Mouse (Mus musculus): ENCODE data around the gene Tshz2.

The Tshz2 gene

DNA sequence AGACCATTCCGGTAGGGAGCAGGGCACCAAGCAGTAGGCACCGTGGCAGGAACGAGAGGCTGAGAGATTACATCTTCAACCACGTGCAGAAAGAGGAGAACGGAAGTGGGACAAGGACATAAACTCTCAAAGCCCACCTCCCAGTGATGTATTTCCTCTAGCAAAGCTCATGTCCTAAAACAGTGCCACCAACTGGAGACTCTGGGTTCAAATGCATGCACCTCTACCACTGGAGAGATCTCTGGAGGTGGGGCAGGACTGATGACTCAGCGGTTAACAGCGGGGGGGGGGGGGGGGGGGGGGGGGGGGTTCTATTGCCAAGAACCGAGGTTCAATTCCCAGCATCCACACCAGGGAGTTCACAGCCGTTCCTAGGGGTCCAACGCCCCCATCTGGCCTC is 410.5 kb downstream of the Tshz2 start:
- no peak for DNase-seq (ENCODE audit: low read depth, low spot score)

DNA sequence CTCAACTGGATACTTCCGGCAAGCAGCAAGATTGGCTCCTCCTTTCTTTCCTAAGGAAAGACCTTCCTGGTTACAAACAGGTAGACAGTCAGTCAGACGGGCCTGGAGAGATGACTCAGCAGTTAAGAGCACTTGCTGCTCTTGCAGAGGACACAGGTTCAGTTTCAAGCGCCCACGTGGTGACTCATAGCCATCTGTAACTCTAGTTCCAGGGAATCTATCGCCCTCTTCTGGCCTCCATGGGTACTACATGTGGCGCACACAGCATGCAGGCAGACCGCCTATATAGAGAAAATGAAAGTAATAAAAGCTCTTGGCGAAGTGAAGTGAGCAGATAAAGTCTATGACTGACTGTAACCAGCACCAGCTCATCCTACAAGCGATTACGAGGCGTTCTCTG is 413.1 kb downstream of the Tshz2 start:
- no peak for DNase-seq (ENCODE audit: low read depth, low spot score)

DNA sequence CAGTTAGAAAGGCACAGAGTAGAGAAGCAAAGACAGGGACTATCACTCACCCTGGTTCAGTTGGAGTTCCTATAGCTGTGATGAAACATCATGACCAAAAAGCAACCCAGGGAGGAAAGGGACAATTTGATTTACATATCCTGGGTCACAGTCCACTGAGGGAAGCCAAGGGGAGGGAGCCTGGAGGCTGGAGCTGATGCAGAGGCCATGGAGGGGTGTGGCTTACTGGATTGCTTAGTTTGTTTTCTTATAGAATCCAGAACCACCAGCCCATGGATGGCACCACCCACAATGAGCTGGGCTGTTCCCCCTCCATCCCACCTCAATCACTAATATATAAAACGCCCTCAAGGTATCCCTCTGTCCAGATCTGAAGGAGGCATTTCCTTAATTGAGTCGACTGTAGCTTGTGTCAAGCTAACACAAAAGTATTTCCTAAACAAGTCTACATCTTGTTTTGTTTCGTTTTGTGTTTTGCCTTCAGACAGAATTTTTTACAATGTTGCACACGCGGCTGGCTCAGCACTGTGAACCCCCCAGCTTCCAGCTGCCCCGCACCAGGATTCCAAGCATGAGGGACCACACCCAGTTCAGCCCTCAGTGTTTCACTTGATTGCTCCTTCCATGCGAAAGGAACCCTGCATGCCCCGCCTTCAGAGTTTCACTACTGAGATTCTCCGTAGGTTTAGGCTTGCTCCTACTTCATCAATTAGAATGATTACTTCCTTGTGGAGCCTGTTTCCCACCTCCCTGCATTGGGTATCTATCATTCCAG is 413.7 kb downstream of the Tshz2 start:
- DNase-seq (ENCODE audit: low read depth, low spot score), result no peak

DNA sequence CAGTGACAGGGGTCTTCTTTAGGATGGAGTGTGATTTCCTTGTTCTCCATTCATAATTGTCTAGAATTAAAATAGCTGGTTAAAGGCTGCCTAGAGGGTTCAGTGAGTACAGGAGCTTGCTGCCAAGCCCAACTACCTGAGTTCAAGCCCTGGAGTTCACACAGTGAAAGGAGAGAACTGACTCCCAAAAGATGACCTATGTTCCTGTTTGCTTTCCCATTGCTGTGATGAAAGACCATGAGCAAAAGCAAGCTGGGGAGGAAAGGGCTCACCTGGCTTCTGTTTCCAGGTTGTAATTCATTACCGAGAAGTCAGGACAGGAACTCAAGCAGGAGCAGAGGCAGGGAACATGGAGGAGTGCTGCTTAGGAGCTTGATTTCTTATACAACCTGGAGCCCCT is 416.0 kb downstream of the Tshz2 start:
- DNase-seq (ENCODE audit: low read depth, low spot score), result no peak

DNA sequence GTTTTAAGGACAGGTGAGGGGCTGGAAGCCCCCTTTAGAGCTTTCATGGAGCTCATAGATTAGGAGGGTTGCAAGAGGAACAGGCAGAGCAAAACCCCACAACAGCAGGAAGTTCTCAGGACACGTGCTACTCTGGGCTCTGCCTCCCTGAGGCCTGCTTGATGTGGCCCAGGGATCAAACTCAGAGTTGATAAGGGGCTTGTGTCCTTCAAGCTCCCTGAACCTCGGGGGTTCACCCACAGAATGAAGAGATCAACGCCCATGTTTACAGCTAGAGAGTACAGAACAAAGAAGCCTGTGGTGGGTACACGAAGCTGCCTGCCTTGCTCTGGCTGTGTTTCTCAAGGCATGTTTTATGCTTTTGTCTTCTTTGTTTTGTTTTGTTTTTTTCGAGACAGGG is 417.8 kb downstream of the Tshz2 start:
- DNase-seq (ENCODE audit: low read depth, low spot score), result no peak

DNA sequence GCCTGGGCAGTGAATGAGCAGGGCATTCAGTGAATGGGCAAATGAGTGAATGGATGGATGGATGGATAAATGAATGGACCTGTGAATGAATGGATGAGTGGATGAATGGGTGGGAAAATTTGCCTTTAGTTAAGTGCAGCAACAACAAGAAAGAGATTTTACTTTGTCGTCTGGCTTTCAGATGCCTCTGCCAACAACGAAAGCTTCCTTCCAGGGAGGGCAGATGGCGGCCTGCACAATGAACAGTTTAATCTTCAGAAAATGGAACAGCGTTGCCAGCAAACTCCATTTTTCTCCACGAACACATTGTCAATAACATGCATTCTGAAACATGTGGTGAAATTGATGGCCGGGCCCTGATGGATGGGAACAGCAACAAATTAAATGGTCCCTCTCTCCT is 418.6 kb downstream of the Tshz2 start:
- DNase-seq (ENCODE audit: low read depth, low spot score), result peak; percentile 60

DNA sequence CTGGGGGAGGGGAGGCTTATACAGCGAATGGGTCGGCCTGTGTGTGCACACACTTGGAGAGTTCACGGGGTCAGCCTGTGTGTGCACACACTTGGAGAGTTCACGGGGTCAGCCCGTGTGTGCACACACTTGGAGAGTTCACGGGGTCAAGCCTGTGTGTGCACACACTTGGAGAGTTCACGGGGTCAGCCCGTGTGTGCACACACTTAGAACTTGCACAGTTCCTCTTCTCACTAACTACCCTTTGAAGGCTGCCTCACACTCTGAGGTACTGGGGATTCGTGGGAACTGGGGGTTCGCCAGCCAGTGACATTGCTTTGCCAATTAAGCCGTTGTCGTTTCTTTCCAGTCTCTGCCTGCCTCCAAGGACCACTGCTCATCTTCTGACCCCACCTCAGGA is 422.1 kb downstream of the Tshz2 start:
- DNase-seq (ENCODE audit: low read depth, low spot score), result no peak

DNA sequence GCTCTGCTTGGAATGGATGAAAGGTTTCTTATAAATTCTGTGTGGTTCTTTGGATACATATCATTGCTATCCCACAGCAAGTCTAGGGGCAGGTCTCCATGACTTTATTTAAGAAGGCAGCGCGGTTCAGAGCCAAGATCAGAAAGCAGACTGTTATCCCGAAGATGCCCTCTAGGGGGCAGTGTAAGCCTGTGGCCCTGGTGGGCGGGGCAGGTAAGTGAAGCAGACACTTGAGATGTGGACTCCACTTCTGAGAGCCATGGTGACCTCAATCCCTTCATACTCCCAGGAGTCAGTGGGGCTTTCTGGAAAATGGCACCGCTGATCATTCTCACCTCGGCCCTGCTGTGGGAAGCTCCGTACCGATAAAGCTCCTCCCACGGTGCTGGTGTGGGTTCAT is 422.6 kb downstream of the Tshz2 start:
- no peak for DNase-seq (ENCODE audit: low read depth, low spot score)

DNA sequence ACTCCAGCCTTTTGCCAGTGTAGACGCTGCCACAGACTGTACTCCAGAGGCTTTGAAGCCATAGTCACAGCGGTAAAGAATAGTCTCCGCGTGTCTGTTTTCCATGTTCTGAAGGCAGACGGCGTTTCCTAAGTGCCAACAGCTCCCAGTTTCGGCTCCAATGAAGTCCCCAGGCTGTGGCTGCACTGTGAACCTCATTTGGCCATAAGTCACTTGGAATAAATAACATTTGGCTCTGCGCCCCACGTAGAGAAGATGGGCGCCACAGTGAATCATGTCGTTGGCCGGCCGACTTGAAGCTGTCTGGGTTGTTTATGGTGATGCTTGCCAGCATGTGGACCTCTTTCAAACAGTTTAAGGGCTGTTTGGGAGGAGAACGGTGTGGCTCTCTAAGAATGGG is 426.0 kb downstream of the Tshz2 start:
- peak; percentile 36 for DNase-seq (ENCODE audit: low read depth, low spot score)

DNA sequence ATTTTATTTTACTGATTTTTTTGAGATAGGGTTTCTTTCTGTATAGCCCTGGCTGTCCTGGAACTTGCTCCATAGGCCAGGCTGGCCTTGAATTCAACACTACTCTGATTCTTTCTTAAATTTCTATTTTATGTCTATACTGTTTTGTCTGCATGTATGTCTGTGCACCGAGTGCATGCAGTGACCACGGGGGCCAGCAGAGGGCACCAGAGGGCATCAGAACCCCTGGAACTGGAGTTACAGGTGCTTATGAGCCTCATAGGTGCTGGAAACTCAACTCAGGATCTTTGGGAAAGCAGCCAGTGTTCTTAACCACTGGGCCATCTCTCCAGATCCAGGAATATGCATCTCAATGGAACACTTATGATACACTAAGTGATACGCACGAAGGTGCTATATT is 427.3 kb downstream of the Tshz2 start:
- no peak for DNase-seq (ENCODE audit: low read depth, low spot score)

DNA sequence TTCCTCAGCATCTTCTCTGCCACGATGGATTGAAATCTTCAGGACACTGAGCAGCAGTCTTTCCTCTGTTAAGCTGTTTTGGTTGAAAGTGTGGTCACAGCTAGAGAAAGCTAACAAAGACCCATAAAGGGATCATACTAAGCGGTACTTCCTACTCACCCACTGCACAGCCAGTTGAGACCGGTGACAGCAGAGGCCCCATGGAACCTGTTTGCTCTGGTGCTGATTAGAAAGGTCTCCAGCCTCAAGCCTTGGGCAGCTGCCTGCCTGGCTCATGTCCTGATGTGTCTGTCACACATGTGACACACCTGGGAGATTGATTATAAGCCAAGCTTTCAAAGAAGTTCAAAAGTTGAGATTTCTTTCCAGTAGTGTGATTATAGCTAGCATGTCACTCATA is 429.6 kb downstream of the Tshz2 start:
- DNase-seq (ENCODE audit: low read depth, low spot score), result no peak

DNA sequence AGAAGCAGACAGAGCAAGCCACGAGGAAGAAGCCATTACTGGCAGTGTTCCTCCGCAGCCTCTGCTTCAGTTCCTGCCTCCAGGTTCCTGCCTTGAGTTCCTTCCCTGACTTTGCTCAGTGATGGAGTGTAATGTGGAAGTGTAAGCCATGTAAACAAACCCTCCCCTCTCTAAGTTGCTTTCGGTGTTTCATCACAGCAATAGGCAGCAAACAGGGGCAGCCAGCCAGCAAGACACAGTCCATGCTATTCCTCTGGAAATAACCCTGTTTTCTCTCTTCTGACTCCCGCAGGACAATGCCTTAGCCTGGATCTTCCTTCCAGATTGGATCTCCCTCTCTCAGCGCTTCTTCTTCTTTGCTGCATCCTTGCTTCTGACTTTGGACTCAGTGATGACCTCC is 437.2 kb downstream of the Tshz2 start:
- DNase-seq (ENCODE audit: low read depth, low spot score), result no peak

DNA sequence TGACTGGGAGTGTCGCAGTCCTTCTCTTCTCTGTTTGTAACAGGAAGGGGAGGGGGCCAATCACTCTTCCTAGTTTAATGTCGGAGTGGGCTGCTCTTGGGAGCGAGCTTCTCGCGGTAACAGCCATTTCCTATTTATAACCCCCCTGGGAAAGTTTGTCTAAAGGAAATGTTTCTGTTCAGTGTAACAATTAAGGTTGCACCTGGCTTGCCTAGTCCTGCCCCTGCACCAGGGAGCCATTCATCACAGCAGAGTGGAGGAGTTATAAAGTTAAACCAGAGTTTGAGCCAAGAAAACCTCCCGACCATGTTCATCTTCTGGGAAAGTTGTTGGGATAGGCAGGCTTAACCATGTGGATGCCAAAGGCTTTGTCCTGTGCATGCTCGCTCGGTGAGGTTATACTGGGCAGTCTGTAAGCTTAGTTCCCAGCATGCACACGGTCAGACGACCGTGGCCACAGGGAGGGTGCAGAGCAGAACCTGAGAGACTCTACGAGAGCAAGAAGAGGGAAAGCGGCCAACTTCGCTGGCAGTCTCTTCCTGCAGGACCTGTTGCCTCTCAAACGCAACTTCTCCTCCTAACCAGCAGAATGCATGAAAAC is 437.9 kb downstream of the Tshz2 start:
- no peak for DNase-seq (ENCODE audit: low read depth, low spot score)

DNA sequence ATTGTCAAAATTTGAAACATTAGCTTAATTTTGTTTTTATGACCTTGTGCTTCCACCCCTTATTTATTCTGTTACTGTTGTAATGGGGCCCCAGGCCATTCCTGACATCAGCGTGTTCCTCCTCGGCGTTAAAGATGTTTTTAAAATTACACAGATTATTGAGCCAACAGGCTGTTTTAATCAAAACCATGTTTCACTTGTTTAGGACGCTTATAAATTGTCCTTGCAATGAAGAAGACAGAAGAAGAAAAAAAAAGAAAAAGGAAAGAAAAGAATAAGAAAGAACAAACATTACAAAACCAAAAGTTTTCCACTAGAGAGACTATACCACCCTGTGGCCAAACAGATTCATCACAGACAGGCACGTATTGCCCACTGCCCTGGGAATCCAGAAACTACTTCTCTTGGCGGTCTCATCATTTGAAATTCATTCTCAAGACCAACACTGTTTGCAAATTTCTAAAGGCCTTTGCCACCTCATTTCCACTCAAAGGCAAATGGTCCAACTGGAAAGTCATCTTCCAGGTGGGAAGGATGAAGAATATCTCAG is 444.2 kb downstream of the Tshz2 start:
- no peak for DNase-seq (ENCODE audit: low read depth, low spot score)

DNA sequence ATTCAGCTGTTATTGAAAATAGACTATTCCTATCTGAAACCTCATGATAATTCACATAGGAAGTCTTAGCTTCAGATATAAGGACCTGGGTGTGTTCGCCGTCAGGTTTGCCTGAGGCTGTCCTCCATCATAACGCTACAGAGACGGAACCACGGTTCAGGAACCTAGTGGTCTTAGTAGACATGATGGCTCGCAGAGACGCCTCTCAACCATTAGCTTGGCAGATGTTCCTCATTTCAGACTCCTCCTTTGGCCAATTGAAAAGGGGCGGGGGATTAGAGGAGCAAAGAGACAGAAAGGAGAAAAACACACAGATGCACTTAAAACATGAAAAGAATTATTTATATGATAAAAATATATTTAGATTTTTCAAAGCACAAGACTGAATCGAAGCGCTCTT is 445.2 kb downstream of the Tshz2 start:
- DNase-seq (ENCODE audit: low read depth, low spot score), result no peak

DNA sequence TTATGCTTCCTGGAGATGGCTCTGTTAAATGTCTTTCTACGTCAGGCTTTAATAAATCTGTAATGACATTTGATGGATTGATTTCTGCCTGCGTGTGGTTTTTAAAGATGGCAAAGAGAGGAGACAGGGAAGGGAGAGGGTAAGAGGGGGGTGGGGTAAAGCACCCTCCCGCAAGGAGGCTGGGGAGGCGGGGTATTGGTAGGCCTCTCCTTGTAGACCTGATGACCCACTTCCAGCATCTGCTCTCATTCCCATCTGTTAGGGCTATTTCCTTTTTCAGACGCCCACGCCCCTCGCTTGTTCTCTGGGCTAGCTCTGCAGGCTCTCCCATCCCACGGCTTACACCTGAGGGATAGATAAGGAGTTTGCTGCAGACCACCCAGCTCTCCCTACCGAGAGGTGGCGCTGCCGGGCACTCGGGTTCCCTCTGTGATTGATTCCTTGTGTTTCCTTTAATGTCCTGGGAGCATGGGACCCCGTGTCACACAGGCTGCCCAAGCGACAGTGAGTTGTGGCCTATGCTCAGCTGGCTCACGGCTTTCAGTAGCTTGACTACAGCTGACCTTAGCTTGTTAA is 445.7 kb downstream of the Tshz2 start:
- DNase-seq (ENCODE audit: low read depth, low spot score), result no peak

DNA sequence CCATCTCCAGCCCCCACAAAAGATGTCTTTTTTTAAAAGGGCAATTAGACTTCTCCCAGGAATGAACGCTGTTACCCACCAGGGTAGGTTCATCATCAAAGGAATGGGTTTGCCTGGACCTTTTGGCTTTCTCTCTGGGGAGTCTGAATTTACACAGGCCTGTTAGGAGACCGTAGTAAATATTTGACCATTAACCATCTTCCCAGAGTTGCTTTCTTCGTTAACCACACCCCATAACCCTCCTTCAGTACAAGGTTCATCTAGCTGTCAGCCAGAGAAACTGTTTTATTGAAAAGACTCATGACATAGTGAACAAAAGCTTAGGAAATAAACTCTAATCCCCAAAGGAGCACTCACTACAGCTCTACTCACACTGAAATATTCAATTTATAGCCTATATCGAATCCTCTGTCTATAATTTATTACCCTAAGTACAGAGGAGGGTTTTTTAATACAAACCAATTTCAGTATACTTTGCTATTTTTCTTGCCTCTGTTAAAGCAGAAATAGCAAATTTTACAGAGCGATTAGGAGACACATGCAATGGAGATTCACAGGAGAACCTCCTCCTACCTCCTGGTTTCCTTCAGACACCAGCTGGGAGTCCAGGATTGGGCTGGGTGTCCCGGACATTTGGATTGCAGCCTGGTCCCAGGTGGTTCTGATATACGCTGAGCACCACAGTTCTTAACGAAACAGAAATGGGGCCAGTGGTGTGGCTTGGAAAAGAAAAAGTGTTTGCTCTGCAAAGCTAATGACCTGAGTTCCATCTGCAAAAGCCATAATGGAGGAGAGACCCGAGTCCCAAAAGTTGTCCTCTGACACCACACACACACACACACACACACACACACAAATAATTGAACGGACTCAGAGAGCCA is 459.0 kb downstream of the Tshz2 start:
- no peak for DNase-seq (ENCODE audit: low read depth, low spot score)

DNA sequence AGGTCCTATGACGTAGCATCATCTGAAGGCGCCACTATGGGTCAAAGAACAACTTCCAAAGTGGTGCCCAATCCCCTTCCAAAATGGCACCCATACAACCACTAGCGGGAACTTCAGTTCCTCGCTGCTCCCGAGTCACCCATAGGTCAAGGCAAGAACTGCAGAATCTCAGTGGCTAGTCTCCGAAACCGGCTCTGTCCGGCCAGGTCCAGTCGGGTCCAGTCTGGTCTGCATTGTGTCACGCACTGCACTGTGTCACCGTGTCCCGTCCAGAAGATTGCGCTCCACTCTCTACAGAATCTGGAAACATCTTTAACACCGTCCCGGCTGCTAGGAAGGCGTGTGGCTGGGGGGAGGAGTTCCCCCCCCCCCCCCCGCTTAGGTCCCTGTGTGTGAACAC is 461.4 kb downstream of the Tshz2 start:
- no peak for DNase-seq (ENCODE audit: low read depth, low spot score)

DNA sequence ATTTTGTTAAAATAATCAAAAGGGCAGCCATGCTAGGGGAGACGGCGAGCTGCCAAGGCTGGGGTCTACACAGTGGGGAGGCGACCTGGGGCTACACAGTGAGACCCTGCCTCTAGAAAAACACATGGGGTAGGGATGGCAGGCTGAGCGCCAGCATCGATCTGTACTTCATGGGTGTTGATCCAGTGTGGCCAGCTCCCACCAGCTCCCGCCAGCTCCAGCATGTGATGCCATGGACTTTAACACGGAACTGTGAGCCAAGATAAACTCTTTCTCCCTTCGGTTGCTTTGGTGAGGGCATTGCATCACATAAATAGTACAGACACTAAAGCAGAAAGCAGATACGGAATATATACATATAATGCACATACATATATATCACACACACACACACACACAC is 462.1 kb downstream of the Tshz2 start:
- DNase-seq (ENCODE audit: low read depth, low spot score), result no peak

DNA sequence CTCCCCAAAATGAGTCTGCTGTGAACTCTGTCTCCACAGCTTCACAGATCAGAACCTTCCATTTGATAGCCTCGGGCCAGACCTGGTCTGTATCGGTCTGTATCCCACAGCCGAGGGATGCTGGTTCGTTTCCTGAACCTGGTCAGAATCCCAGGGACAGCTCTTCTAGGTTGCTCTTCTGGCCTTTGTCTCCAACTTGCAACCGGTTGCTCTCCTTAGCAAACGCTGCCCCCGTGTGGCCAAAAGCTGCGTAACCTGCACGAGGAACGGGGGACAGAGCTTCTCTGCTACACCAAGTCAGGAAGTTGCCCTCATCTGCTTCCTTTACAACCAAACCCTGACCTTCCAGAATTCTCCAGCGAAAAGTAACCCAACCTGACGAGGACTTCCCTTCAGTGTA is 468.3 kb downstream of the Tshz2 start:
- peak; percentile 43 for DNase-seq (ENCODE audit: low read depth, low spot score)

DNA sequence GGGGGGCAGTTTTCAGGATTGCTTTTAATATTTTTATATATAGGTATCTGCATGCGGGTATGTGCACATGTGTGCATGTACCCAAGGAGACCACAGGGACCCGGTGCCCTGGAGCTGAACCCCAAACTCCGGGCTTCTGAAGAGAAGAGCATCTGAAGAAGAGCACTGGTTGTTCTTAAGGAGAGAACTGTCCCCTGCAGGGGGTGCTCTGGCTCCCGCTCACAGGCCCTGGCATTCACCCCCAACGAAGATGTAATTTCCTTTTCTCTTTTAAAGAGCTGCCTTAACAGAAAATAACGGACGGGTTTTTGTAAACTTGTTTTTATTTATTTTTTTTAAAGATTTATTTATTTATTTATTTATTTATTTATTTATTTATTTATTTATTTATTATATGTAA is 469.1 kb downstream of the Tshz2 start:
- no peak for DNase-seq (ENCODE audit: low read depth, low spot score)

DNA sequence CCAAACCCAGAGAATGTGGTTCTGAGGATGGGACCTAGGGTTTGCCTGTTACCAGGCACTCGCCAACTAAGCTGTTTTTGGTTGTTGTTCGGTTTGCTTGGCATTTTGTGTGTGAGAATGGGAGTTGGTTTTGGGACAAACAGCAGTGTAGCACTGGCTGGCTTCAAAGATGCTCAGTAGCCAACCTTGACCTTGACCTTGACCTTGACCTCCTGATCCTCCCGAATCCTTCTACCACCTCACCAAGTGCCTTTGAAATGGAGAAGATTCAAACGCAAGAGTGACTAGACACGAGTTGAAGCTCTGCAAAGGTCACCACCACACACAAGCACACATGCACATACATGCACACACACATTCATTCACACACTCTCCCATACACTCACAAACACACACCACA is 470.5 kb downstream of the Tshz2 start:
- DNase-seq (ENCODE audit: low read depth, low spot score), result no peak

Measured in brain, embryonic 18.5 days (tissue).